Mouse (Mus musculus): ENCODE data around the gene Atp5l. TPM values are rescaled to one million over a fixed set of nuclear protein-coding genes. Genes with fewer than 3 reads are reported as not detected.

The Atp5l gene
- total RNA-seq, 2 experiments from 2014 or later: 458 to 535 TPM

GRCm38 (mm10) chr9:44866501-44867240 lies 53.9 kb downstream of the Atp5l start:
- DNase-seq (ENCODE audit: low spot score in 2 of 2): no peak

Other genes starting within 250 kb of the Atp5l start
- gene Treh, start 247.5 kb downstream of the Atp5l start, total RNA-seq (2021): not detected
- gene Phldb1, start 185.5 kb downstream of the Atp5l start, total RNA-seq (2021): 10 to 100 TPM; 58.5 to 76.1 TPM
- 100 to 1,000 TPM; 157 to 158 TPM for gene Arcn1, start 152.9 kb downstream of the Atp5l start, total RNA-seq (2021)
- 100 to 1,000 TPM; 122 to 127 TPM for gene Ift46, start 152.8 kb downstream of the Atp5l start, total RNA-seq (2021)
- 1 to 10 TPM; 8.6 to 9.5 TPM for gene Tmem25, start 121.4 kb downstream of the Atp5l start, total RNA-seq (2021)
- 10 to 100 TPM; 26.5 to 40.4 TPM for gene Ttc36, start 117.7 kb downstream of the Atp5l start, total RNA-seq (2021)
- gene Kmt2a, start 39.4 kb downstream of the Atp5l start, total RNA-seq (2021): 10 to 100 TPM; 38.2 to 40.3 TPM
- gene Ube4a, start 44.9 kb upstream of the Atp5l start, total RNA-seq (2021): 10 to 100 TPM; 81.6 to 90.5 TPM
- gene Cd3g, start 59.7 kb upstream of the Atp5l start, total RNA-seq (2021): under 1 TPM in 1 of 2 experiments, not detected in 1; 0.76 TPM
- under 1 TPM in 1 of 2 experiments, not detected in 1; 0.87 TPM for gene Cd3d, start 61.0 kb upstream of the Atp5l start, total RNA-seq (2021)
- under 1 TPM in 1 of 2 experiments, not detected in 1; 0.93 TPM for gene Cd3e, start 88.9 kb upstream of the Atp5l start, total RNA-seq (2021)
- gene Mpzl2, start 119.1 kb upstream of the Atp5l start, total RNA-seq (2021): 1 to 10 TPM; 7.2 to 7.4 TPM
- 1 to 10 TPM; 3.6 to 5.1 TPM for gene Mpzl3, start 134.4 kb upstream of the Atp5l start, total RNA-seq (2021)
- gene Jaml, start 158.4 kb upstream of the Atp5l start, total RNA-seq (2021): 1 to 10 TPM; 1.2 to 1.6 TPM
- 1 to 10 TPM; 6.6 to 7.9 TPM for gene Scn2b, start 197.0 kb upstream of the Atp5l start, total RNA-seq (2021)
- gene Scn4b, start 217.7 kb upstream of the Atp5l start, total RNA-seq (2021): 1 to 10 TPM; 2.6 to 3.0 TPM